Mouse (Mus musculus) midbrain, embryonic 14.5 days (tissue): ENCODE results near the gene Gnb2. TPM values are rescaled to one million over a fixed set of nuclear protein-coding genes. Genes with fewer than 3 reads are reported as not detected.
A peak's percentile ranks its signal among the peaks of the same experiment; 100 is the strongest.

Source experiments
- ATAC-seq: fragments of 200-750 bp; cut with Nextera tagmentation; 2 replicates; pipeline ENCODE4 v1.8.0; 2017; ENCODE audit warnings: moderate number of reproducible peaks, moderate library complexity; ENCODE audit not compliant: low FRiP score, low TSS enrichment
- DNase-seq: peaks from one replicate; pipeline ENCODE4 v3.0.0-alpha.2; 2015
- H3K27ac ChIP-seq: fragments of 300-500 bp; sonication (generic); replicated peaks from 2 replicates; pipeline ENCODE4 v1.5.1; 2014; ENCODE audit warnings: mild to moderate bottlenecking, low read depth, low read length, moderate library complexity
- H3K27me3 ChIP-seq: fragments of 300-500 bp; sonication (generic); 2 replicates; pipeline ENCODE4 v1.6.1; 2014; ENCODE audit warnings: low read length, control low read depth, mixed read lengths; ENCODE audit not compliant: control insufficient read depth, insufficient read depth
- H3K36me3 ChIP-seq: fragments of 300-500 bp; sonication (generic); 2 replicates; pipeline ENCODE4 v1.6.1; 2014; ENCODE audit warnings: low read length, control low read depth; ENCODE audit not compliant: control insufficient read depth, insufficient read depth
- H3K4me1 ChIP-seq: fragments of 300-500 bp; sonication (generic); 2 replicates; pipeline ENCODE4 v1.6.1; 2014; ENCODE audit warnings: mild to moderate bottlenecking, antibody characterized with exemption, low read length, control low read depth; ENCODE audit not compliant: control insufficient read depth, insufficient read depth
- H3K4me2 ChIP-seq: fragments of 300-500 bp; sonication (generic); 2 replicates; pipeline ENCODE4 v1.6.1; 2014; ENCODE audit warnings: mild to moderate bottlenecking, low read length, moderate library complexity
- H3K4me3 ChIP-seq: fragments of 300-500 bp; sonication (generic); replicated peaks from 2 replicates; pipeline ENCODE4 v1.5.1; 2014; ENCODE audit warnings: low read depth, low read length
- H3K9ac ChIP-seq: fragments of 300-500 bp; sonication (generic); replicated peaks from 2 replicates; pipeline ENCODE4 v1.6.1; 2014; ENCODE audit warnings: mild to moderate bottlenecking, low read length, moderate library complexity
- H3K9me3 ChIP-seq: fragments of 300-500 bp; sonication (generic); 2 replicates; pipeline ENCODE4 v1.6.1; 2016; ENCODE audit warnings: low read length, control low read depth, mixed read lengths; ENCODE audit not compliant: control insufficient read depth
- WGBS: fragments of 180-500 bp; shearing (Covaris S2); extraction: QIAGEN DNeasy Blood & Tissue Kit; methylation state at CpG from one replicate; pipeline ENCODE4 v1.1.7; 2014; 5-methylcytosine and 5-hydroxymethylcytosine counted together
- polyA plus RNA-seq: library from polyadenylated mRNA; unstranded; fragments of >200 nt; fragmentation: Nextera tagmentation; extraction: Ambion mirVana; gene quantifications from 2 replicates; pipeline ENCODE4 v1.2.1, GENCODE M21; 2014

Gnb2 gene
- 633 and 757 TPM in 2 replicates for polyA plus RNA-seq

DNA sequence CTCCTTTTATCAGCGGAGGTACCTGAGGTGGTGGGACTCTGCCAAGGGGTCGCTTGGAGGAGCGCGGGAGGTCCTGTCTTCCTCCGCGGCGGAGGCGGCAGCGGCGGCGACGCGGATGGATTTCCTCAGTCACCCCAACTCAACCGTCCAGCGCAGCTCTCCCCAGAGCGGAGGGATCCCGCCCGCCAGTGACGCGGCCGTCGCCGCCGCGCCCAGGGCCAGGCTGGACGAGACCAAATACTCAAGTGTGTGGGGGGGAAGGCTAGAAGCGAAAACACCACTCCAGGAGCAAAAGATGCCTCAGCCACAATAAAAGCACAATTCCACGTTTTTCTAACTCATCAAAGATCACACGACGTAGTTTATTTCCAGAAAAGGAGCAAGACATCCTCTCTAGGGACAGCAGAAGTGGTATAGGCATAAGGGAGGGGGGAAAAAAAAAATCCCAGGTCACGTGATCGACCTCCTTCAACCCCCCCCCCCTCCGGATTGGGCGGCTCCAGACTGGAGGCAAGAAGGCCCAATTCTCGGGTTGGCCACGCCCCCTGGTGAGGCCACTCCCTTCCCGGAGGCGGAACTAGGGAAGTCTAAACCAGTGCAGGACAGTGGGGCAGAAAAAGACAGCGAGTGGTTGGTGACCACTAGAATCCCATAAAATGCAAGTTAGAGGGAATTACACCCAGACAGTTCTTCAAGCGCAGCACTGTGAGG, at the start of gene Gnb2, which contains the start of gene Epo:
Gene Gnb2, minus strand, starts transcription at position 394 of the 711 bp plus-strand sequence.
Gene Epo, minus strand, starts transcription at position 126 of the 711 bp plus-strand sequence.
- ATAC-seq (peak; percentile 70), DNase-seq (peak; percentile 99)
- under 1% methylated on average over 40 of the region's 40 CpGs for WGBS
- H3K27ac ChIP-seq: peak within 1 kb of the TSS; percentile 98
- H3K36me3 ChIP-seq: peaks cover 20% of the 10 kb centered on the region
- peak within 1 kb of the TSS; percentile 92 for H3K4me3 ChIP-seq
- no peaks in the 10 kb centered on the region for H3K27me3 ChIP-seq
- H3K4me2 ChIP-seq: peak within 1 kb of the TSS; percentile 92
- peak within 1 kb of the TSS; percentile 97 for H3K9ac ChIP-seq
- no peaks in the 10 kb centered on the region for H3K9me3 ChIP-seq
- H3K4me1 ChIP-seq: peaks cover 11% of the 10 kb centered on the region

DNA sequence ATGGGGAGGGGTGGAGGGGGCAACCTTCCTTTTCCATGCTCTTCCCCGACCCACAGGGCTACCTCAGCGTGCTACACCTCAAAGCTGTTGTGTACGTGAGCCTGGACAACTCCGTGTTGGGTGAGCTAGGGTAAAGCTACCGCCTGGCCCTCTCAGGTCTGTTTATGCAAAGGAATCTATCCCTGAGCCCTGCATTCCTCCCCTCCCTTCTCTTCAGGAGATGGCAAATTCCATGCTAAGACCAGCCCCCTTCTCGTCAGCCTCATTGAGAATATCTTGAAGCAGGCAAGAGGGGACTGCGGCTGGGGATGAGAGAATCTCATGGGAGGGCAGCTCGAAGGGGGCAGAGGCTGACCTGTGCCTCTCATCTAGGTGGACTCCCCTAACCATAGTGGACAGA, 49.4 kb upstream of the Gnb2 start:
- H3K9ac ChIP-seq: peak overlapping the region; percentile 55
- no peak overlapping the region for H3K27ac ChIP-seq
- H3K36me3 ChIP-seq: no peaks in the 10 kb centered on the region
- H3K9me3 ChIP-seq: no peaks in the 10 kb centered on the region
- ATAC-seq (no peak), DNase-seq (no peak)
- H3K27me3 ChIP-seq: no peaks in the 10 kb centered on the region; the same call in 1 of the 2 replicates
- 0 out of 2 replicates have a peak, but pooled peaks cover 12% of the 10 kb centered on the region for H3K4me1 ChIP-seq
- H3K4me3 ChIP-seq: peak overlapping the region; percentile 33; the same call in 1 of the 2 replicates
- WGBS: 40% methylated on average over 8 of the region's 8 CpGs
- peak overlapping the region; percentile 57 for H3K4me2 ChIP-seq

DNA sequence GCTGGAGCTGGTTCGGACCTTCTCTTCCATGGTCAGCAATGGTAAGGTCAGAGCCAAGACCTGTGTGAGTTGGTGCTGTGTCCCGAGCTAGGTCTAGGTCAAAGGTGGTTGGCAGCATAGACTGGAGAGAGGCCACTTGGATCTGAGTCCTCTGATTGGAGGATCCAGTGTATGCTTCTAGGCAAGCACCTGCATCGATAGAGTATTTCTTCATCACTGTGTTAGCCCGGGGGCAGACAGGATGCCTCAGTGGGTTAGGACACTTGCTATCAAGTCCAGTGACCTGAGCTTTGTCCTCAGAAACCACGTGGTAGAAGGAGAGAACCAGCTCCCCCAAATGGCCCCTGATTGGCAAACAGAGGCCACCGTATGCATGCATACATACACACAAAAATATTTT, 46.9 kb upstream of the Gnb2 start:
- ATAC-seq (no peak), DNase-seq (no peak)
- H3K27ac ChIP-seq: no peak overlapping the region
- H3K4me2 ChIP-seq: no peak overlapping the region
- H3K4me3 ChIP-seq: no peak overlapping the region
- H3K27me3 ChIP-seq: no peaks in the 10 kb centered on the region; the same call in 1 of the 2 replicates
- no peak overlapping the region for H3K9ac ChIP-seq
- WGBS: 82% methylated on average over 6 of the region's 6 CpGs
- H3K36me3 ChIP-seq: no peaks in the 10 kb centered on the region
- 0 out of 2 replicates have a peak, but pooled peaks cover 12% of the 10 kb centered on the region for H3K4me1 ChIP-seq
- H3K9me3 ChIP-seq: no peaks in the 10 kb centered on the region

DNA sequence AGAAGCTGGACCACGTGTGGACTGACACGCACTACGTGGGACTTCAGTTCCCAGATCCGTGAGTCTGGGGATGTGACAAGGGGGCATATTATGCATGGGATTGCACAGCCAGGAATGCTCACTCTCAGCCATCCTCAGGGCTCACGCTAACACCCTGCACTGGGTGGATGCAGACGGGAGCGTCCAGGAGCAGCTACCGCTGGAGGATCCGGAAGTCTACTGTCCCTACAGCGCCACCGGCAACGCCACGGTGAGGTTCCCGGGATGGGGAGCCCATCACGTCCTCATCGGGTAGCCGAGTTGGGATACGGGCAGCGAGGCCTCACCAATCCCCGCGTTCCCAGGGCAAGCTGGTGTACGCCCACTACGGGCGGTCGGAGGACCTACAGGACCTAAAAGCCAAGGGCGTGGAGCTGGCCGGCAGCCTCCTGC, 41.2 kb upstream of the Gnb2 start:
- Histone ChIP-seq H3K36me3 (no peaks in the 10 kb centered on the region), H3K9ac (peak overlapping the region; percentile 36; the same call in 1 of the 2 replicates), H3K4me1 (0 out of 2 replicates have a peak, but pooled peaks cover 3% of the 10 kb centered on the region), H3K27me3 (no peaks in the 10 kb centered on the region), H3K4me2 (peak overlapping the region; percentile 49), H3K9me3 (no peaks in the 10 kb centered on the region), H3K27ac (no peak overlapping the region), H3K4me3 (peak overlapping the region; percentile 19)
- ATAC-seq: no peak; the same call in 1 of the 2 replicates
- DNase-seq: peak; percentile 60
- WGBS: 6% methylated on average over 27 of the region's 27 CpGs

DNA sequence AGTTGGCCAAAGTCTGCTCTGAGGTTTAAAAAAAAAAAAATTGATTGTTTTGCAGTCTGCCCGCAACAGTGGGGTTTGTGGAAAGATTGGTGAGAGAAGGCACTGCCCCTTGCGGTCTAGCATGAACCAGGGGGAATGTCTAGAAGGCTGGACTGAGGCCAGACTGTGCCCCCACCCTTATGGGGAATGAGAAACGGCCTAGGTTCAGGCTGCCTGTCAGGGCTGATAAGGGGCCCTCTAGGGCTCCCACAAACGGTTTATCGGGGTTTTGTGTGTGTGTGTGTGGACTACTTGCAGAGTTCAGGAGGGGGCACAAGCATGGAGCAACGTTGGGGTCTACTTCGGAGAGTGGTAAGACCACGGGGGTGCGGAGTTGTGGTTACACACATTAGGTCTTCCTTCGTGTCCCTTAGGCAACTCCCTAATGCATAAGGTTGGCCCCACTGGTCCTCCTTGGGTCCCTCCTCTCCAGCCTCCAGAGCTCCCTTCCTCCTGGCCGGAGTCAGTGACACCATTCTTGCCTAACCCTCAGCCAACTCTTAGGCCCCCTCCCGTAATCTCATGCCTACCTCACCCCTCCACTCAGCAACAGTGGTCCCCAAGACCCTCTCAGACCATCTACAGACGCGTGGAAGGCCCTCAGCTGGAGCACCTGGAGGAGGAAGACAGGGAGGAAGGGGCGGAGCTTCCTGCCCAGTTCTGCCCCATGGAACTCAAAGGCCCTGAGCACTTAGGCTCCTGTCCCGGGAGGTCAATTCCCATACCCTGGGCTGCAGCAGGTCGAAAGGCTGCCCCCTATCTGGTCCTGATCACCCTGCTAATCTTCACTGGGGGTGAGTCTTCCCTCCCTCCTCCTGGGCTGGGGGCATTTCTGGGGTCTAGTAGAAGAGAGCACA, 37.6 kb upstream of the Gnb2 start:
- Histone ChIP-seq H3K9me3 (no peaks in the 10 kb centered on the region), H3K36me3 (peaks cover 13% of the 10 kb centered on the region), H3K27me3 (no peaks in the 10 kb centered on the region), H3K4me1 (0 out of 2 replicates have a peak, but pooled peaks cover 3% of the 10 kb centered on the region), H3K4me2 (no peak overlapping the region), H3K4me3 (no peak overlapping the region), H3K9ac (no peak overlapping the region), H3K27ac (no peak overlapping the region)
- ATAC-seq: no peak
- no peak for DNase-seq
- 85% methylated on average over 17 of the region's 17 CpGs for WGBS

DNA sequence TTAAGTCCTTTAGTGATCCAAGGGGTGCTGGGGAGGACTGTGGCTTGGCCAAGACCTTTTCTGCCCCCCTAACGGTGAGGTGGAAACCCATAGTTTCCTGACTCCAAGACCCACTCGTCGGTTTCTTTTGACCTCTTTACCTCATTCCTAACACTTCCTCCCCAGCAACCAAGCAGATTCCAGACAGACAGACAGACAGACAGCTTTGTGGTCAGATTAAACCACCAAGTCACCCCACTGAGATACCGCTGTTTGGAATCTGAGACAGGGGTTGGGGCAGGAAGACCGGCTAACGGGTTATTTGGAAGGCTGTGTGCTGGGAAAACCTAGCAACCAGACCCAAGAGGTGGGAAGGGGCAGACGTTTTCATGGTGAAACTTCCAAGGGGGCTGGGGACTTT, 36.9 kb upstream of the Gnb2 start:
- H3K27ac ChIP-seq: no peak overlapping the region
- DNase-seq (no peak), ATAC-seq (no peak)
- H3K36me3 ChIP-seq: peaks cover 18% of the 10 kb centered on the region
- H3K27me3 ChIP-seq: no peaks in the 10 kb centered on the region
- no peak overlapping the region for H3K4me3 ChIP-seq
- 54% methylated on average over 7 of the region's 7 CpGs for WGBS
- no peaks in the 10 kb centered on the region for H3K9me3 ChIP-seq
- H3K4me1 ChIP-seq: 0 out of 2 replicates have a peak, but pooled peaks cover 3% of the 10 kb centered on the region
- no peak overlapping the region for H3K9ac ChIP-seq
- H3K4me2 ChIP-seq: no peak overlapping the region

DNA sequence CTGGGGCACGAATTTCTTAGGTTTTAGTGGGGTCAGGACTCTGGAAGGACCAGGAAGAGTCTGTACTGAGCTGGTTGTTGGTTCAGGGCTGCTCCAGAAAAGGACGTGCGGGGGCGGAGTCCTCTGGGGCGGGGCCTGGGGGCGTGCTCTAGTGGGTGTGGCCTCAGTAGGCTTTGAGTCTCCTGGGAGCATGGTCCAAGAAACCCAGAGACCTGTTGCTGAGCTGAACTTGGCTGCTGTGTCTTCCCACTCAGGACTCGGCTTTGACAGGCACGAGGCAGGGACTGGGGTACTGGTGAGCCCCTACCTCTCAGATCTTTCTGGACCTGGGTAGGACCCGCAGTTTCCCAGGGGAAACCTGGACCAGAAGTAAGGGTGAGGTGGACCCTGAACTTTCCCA, 36.4 kb upstream of the Gnb2 start, which contains the start of gene Tfr2:
Gene Tfr2, plus strand, starts transcription at position 176 of the 400 bp plus-strand sequence.
- WGBS: 39% methylated on average over 9 of the region's 9 CpGs
- Histone ChIP-seq H3K36me3 (peaks cover 23% of the 10 kb centered on the region), H3K27me3 (no peaks in the 10 kb centered on the region), H3K9me3 (no peaks in the 10 kb centered on the region), H3K27ac (no peak within 1 kb of the TSS), H3K4me2 (no peak within 1 kb of the TSS), H3K4me1 (0 out of 2 replicates have a peak, but pooled peaks cover 2% of the 10 kb centered on the region), H3K9ac (no peak within 1 kb of the TSS), H3K4me3 (no peak within 1 kb of the TSS)
- peak; percentile 8 for DNase-seq
- ATAC-seq: no peak

DNA sequence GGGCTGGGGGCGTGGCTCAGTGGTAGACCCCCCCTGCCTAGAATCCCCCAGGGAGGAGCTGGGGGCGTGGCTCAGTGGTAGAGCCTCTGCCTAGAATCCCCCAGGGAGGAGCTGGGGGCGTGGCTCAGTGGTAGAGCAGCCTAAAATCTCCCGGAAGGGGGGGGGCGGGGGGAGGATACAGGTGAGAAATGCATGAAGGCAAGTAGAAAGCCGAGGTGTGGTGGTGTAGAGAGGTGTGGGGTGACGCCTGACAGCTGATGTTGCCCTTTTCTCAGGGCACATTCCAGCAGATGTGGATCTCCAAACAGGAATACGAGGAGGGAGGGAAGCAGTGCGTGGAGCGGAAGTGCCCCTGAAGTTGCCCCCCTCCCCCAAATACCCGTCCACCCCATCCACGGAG, 35.7 kb upstream of the Gnb2 start:
- ATAC-seq: no peak
- Histone ChIP-seq H3K36me3 (peaks cover 29% of the 10 kb centered on the region), H3K27me3 (no peaks in the 10 kb centered on the region), H3K9me3 (no peaks in the 10 kb centered on the region), H3K4me2 (no peak overlapping the region), H3K9ac (no peak overlapping the region), H3K4me1 (no peaks in the 10 kb centered on the region), H3K4me3 (no peak overlapping the region), H3K27ac (no peak overlapping the region)
- DNase-seq: no peak
- whole genome bisulfite sequencing: 86% methylated on average over 12 of the region's 12 CpGs
